Mouse (Mus musculus) erythroblast, embryonic 14.5 days (primary cell): ENCODE results near the gene Prl7d1.
"Not testable (repeated sequence)": the region's sequence is repeated elsewhere in the genome, so short reads cannot be mapped to it uniquely, and the experiment has no call there.

ENCODE experiments used
- GATA1 ChIP-seq: IDR thresholded peaks from 2 replicates; pipeline ENCODE4 v1.6.1; 2012; ENCODE audit warnings: low read length, inconsistent platforms, mixed read lengths
- TAL1 ChIP-seq: IDR thresholded peaks from 3 replicates; pipeline ENCODE4 v1.6.1; 2012; ENCODE audit warnings: low read length, inconsistent platforms, mixed read lengths

DNA sequence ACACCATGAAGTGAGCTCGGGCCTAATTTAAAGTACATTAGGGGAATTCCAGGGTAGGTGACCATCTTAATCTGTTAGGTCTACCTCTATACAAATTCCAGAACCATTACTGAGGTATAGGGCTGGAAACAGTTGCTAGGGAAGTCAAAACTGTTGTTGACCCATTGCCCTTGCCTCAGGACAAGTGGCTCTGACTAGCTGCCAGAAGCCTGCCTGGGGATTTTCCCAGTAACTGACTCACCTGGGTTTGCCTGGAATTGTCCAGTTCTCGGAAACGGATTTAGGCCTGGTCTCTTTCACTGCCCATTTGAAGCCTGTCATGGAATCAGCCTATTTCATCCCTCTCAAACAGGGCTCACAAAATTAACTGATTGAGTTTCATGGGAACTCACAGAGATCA lies 8.5 kb upstream of the Prl7d1 start:
- not testable (repeated sequence) for TF ChIP-seq GATA1, TAL1
